Mouse (Mus musculus) neural tube, embryonic 11.5 days (tissue): ENCODE measurements at regions not wholly inside any gene's neighbourhood (a gene's known extent, or its start where the extent isn't known, plus 50 kb on each side); places are given as distances from the start of the nearest gene placed in this dataset.
A peak's percentile ranks its signal among the peaks of the same experiment; 100 is the strongest.

Experiments used
- ATAC-seq: fragments of 200-750 bp; cut with Nextera tagmentation; 2 replicates; pipeline ENCODE4 v1.8.0; 2017; ENCODE audit warnings: moderate number of reproducible peaks, mild to moderate bottlenecking, moderate TSS enrichment, moderate library complexity; ENCODE audit not compliant: insufficient read depth, low FRiP score, low TSS enrichment
- DNase-seq: peaks from one replicate; pipeline ENCODE4 v3.0.0-alpha.2; 2015; ENCODE audit warnings: low spot score
- H3K27ac ChIP-seq: fragments of 300-500 bp; sonication (generic); 2 replicates; pipeline ENCODE4 v1.5.1; 2014; ENCODE audit warnings: low read depth, mild to moderate bottlenecking, low read length
- H3K27me3 ChIP-seq: fragments of 300-500 bp; sonication (generic); 2 replicates; pipeline ENCODE4 v1.6.1; 2014; ENCODE audit warnings: mild to moderate bottlenecking, low read length, mixed read lengths; ENCODE audit not compliant: control insufficient read depth, insufficient read depth
- H3K36me3 ChIP-seq: fragments of 300-500 bp; sonication (generic); 2 replicates; pipeline ENCODE4 v1.6.1; 2014; ENCODE audit warnings: mild to moderate bottlenecking, low read length, moderate library complexity, mixed read lengths; ENCODE audit not compliant: control insufficient read depth, insufficient read depth
- H3K4me1 ChIP-seq: fragments of 300-500 bp; sonication (generic); 2 replicates; pipeline ENCODE4 v1.6.1; 2014; ENCODE audit warnings: low read length, mixed read lengths; ENCODE audit not compliant: control insufficient read depth, insufficient read depth
- H3K4me2 ChIP-seq: fragments of 300-500 bp; sonication (generic); 2 replicates; pipeline ENCODE4 v1.6.1; 2014; ENCODE audit warnings: low read depth, mild to moderate bottlenecking, moderate library complexity
- H3K4me3 ChIP-seq: fragments of 300-500 bp; sonication (generic); 2 replicates; pipeline ENCODE4 v1.5.1; 2014; ENCODE audit warnings: low read depth, low read length
- H3K9ac ChIP-seq: fragments of 300-500 bp; sonication (generic); 2 replicates; pipeline ENCODE4 v1.6.1; 2014; ENCODE audit warnings: mild to moderate bottlenecking, low read length
- H3K9me3 ChIP-seq: fragments of 300-500 bp; sonication (generic); 2 replicates; pipeline ENCODE4 v1.6.1; 2016; ENCODE audit warnings: low read length; ENCODE audit not compliant: control insufficient read depth
- WGBS: fragments of 180-500 bp; shearing (Covaris S2); extraction: QIAGEN DNeasy Blood & Tissue Kit; methylation state at CpG from one replicate; pipeline ENCODE4 v1.1.7; 2014; 5-methylcytosine and 5-hydroxymethylcytosine counted together

DNA sequence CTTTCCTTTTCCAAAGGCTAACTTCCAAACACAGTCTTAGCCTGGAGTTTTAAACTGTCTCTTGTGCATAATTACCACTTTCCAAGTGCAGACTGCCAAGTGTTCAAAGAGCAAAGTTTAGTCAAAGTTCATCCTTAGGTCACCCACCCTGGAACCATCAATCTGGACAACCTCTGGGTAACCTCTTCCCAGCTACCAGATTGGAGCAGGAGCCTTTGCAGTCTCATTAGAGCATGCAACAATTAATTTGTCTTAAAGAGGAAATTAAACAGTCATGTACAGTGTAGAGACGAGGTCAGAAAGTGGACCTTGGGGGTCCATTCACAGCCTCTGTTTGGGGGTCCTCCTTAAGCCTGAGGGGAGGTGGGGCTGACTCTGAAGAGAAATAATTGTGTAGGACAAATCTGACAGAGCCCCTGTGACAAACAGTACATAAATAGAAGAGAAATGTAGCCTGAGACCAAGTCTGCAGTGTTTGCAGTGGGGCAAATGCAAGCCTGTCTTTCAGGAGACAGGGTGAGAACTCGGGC is 292.9 kb downstream of the Tmem161b start:
- H3K9ac ChIP-seq, result no peak overlapping the region

More for the DNA sequence above, 292.9 kb downstream of the Tmem161b start:
- ATAC-seq, result peak; percentile 98
- Histone ChIP-seq H3K4me2 (no peak overlapping the region), H3K27me3 (no peaks in the 10 kb centered on the region), H3K9me3 (no peaks in the 10 kb centered on the region), H3K4me1 (no peaks in the 10 kb centered on the region), H3K36me3 (no peaks in the 10 kb centered on the region), H3K27ac (peak overlapping the region; percentile 53; the same call in 1 of the 2 replicates), H3K4me3 (no peak overlapping the region)
- WGBS, result 13% methylated on average over 2 of the region's 2 CpGs
- peak; percentile 72 for DNase-seq
